Mouse (Mus musculus) intestine, embryonic 16.5 days (tissue): ENCODE data around the gene Clk3. TPM values are rescaled to one million over a fixed set of nuclear protein-coding genes. Genes with fewer than 3 reads are reported as not detected.
A peak's percentile ranks its signal among the peaks of the same experiment; 100 is the strongest.

Experiments used
- ATAC-seq: fragments of 200-750 bp; cut with Nextera tagmentation; 2 replicates; pipeline ENCODE4 v1.8.0; 2017; ENCODE audit warnings: moderate TSS enrichment, moderate library complexity
- H3K27ac ChIP-seq: fragments of 300-500 bp; sonication (generic); 2 replicates; pipeline ENCODE4 v1.5.1; 2014; ENCODE audit warnings: mild to moderate bottlenecking, low read length
- H3K27me3 ChIP-seq: fragments of 300-500 bp; sonication (generic); replicated peaks from 2 replicates; pipeline ENCODE4 v1.6.1; 2014; ENCODE audit warnings: low read length, control low read depth, mixed read lengths; ENCODE audit not compliant: control insufficient read depth, insufficient read depth
- H3K36me3 ChIP-seq: fragments of 300-500 bp; sonication (generic); 2 replicates; pipeline ENCODE4 v1.6.1; 2014; ENCODE audit warnings: low read length, control low read depth; ENCODE audit not compliant: control insufficient read depth, insufficient read depth
- H3K4me1 ChIP-seq: fragments of 300-500 bp; sonication (generic); 2 replicates; pipeline ENCODE4 v1.6.1; 2014; ENCODE audit warnings: low read length, control low read depth, mixed read lengths; ENCODE audit not compliant: control insufficient read depth, insufficient read depth
- H3K4me2 ChIP-seq: fragments of 300-500 bp; sonication (generic); 2 replicates; pipeline ENCODE4 v1.6.1; 2014; ENCODE audit warnings: low read depth, low read length, control low read depth
- H3K4me3 ChIP-seq: fragments of 300-500 bp; sonication (generic); 2 replicates; pipeline ENCODE4 v1.5.1; 2014; ENCODE audit warnings: mild to moderate bottlenecking, low read length
- H3K9ac ChIP-seq: fragments of 300-500 bp; sonication (generic); 2 replicates; pipeline ENCODE4 v1.6.1; 2014; ENCODE audit warnings: low read depth, low read length
- H3K9me3 ChIP-seq: fragments of 300-500 bp; sonication (generic); 2 replicates; pipeline ENCODE4 v1.6.1; 2016; ENCODE audit warnings: low read length, control low read depth; ENCODE audit not compliant: control insufficient read depth
- WGBS: fragments of 180-500 bp; shearing (Covaris S2); extraction: QIAGEN DNeasy Blood & Tissue Kit; methylation state at CpG from one replicate; pipeline ENCODE4 v1.1.7; 2014; 5-methylcytosine and 5-hydroxymethylcytosine counted together
- polyA plus RNA-seq: library from polyadenylated mRNA; unstranded; fragments of >200 nt; fragmentation: Nextera tagmentation; extraction: Ambion mirVana; gene quantifications from 2 replicates; pipeline ENCODE4 v1.2.1, GENCODE M21; 2015

Gene Clk3
- polyA plus RNA-seq, 1 experiment from 2014 or later = 63.1 TPM

DNA sequence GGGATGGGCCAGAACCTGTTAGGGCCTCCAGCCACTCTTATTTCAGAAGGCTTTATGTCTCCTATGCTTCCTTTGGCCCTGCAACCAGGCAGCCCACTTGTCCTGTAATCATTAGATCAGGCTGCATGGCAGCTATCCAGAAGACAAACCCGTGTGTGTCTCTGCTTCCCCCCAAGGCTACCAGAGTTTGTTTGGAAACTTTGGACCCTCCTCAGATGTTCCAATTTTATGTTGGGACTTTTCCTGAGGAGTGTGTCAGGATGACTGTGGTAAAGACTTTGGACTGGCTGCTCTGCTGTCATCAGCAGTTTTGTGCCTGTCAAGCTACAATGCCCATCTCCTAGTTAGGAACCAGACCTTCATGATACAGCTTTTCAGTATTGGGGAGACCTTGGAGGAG lies 16.8 kb downstream of the Clk3 start:
- WGBS = 40% methylated on average over 1 of the region's 1 CpGs
- H3K4me1 ChIP-seq = no peaks in the 10 kb centered on the region
- H3K27ac ChIP-seq = no peak overlapping the region
- H3K9ac ChIP-seq = no peak overlapping the region
- ATAC-seq = no peak
- no peak overlapping the region for H3K4me3 ChIP-seq
- no peaks in the 10 kb centered on the region for H3K9me3 ChIP-seq
- H3K4me2 ChIP-seq = no peak overlapping the region
- peaks cover 47% of the 10 kb centered on the region for H3K36me3 ChIP-seq
- no peaks in the 10 kb centered on the region for H3K27me3 ChIP-seq

DNA sequence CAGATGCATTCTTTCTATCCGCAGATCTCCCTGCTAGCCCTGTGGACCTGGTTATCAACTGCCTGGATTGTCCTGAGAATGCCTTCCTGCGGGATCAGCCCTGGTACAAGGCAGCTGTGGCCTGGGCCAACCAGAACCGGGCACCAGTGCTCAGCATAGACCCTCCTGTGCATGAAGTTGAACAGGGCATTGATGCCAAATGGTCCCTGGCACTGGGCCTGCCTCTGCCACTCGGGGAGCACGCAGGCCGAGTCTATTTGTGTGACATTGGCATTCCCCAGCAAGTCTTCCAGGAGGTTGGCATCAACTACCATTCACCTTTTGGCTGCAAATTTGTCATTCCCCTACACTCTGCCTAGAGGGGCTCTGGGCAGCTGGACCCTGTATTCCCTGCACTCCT lies 17.5 kb downstream of the Clk3 start:
- H3K27ac ChIP-seq = no peak overlapping the region
- H3K4me2 ChIP-seq = no peak overlapping the region
- H3K9me3 ChIP-seq = no peaks in the 10 kb centered on the region
- ATAC-seq = no peak
- H3K4me3 ChIP-seq = no peak overlapping the region
- H3K4me1 ChIP-seq = no peaks in the 10 kb centered on the region
- WGBS = 91% methylated on average over 6 of the region's 6 CpGs
- peaks cover 40% of the 10 kb centered on the region for H3K36me3 ChIP-seq
- H3K27me3 ChIP-seq = no peaks in the 10 kb centered on the region
- H3K9ac ChIP-seq = no peak overlapping the region

DNA sequence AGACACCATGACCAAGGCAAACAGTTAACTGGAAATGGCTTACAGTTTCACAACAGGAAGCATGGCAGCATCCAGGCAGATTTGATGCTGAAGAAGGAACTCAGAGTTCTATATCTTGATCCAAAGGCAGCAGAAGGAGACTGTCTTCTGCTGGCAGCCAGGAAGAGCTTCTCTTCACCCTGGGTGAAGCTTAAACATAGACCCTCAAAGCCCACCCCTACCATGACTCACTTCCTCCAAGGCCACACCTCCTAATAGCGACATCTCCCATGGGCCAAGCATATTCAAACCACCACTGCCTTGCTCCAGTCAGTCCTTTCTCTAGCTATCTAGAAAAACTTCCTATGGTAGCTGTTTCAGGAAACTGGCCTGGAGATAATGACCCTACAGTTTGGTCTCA lies 18.6 kb downstream of the Clk3 start:
- H3K9me3 ChIP-seq = no peaks in the 10 kb centered on the region
- peaks cover 35% of the 10 kb centered on the region for H3K36me3 ChIP-seq
- H3K4me1 ChIP-seq = no peaks in the 10 kb centered on the region
- H3K27me3 ChIP-seq = no peaks in the 10 kb centered on the region
- ATAC-seq = no peak
- no peak overlapping the region for H3K4me2 ChIP-seq
- H3K4me3 ChIP-seq = no peak overlapping the region
- H3K9ac ChIP-seq = no peak overlapping the region
- H3K27ac ChIP-seq = no peak overlapping the region
- 61% methylated on average over 1 of the region's 1 CpGs for WGBS

DNA sequence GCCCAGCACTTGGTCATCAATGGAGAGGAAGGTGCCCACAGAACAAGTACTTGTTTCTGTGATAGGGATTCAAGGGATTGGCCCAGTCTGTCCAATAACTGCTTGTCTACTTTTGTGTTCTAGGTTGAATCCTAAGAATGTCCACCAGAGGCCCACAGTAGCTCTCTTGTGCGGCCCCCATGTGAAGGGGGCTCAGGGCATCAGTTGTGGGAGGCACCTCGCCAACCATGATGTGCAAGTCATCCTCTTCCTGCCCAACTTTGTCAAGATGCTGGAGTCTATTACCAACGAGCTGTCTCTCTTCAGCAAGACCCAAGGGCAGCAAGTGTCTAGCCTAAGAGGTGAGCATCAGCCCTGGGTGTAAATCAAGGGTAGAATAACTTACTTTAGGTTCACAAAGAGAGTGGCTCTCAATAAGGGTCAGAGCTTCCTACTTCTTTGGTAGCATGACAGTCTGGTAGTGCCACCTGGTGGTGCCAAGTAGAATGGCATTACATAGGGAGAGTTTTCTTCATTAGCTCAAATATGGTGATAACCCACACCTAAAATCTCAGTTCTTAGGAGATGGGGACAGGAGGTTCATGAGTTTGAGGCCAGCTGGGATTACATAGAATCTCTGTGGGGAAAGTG lies 21.1 kb downstream of the Clk3 start:
- H3K9ac ChIP-seq = no peak overlapping the region
- WGBS = 70% methylated on average over 3 of the region's 3 CpGs
- no peak overlapping the region for H3K4me3 ChIP-seq
- no peak overlapping the region for H3K4me2 ChIP-seq
- H3K27ac ChIP-seq = no peak overlapping the region
- H3K27me3 ChIP-seq = no peaks in the 10 kb centered on the region
- H3K9me3 ChIP-seq = no peaks in the 10 kb centered on the region
- ATAC-seq = 0 out of 2 replicates have a peak, but pooled peaks have one; percentile 11
- no peaks in the 10 kb centered on the region for H3K4me1 ChIP-seq
- H3K36me3 ChIP-seq = peaks cover 25% of the 10 kb centered on the region

DNA sequence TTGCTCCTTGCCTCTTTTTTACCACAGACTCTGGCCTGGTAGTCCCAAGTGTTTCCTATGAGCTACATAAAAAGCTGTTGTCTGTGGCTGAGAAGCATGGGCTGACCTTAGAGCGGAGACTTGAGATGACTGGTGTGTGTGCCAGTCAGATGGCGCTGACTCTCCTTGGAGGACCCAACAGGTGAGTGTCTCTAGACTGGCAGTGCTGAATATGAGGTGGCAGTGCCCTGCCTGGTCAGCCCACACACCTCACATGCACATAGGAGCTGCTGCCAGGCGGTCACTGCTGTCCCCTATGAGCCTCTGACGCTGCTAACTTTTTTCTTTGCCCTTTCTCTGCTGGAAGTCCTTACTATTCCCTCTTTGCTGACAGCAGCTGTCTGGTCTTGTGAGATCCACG lies 25.8 kb downstream of the Clk3 start:
- Histone ChIP-seq H3K4me3 (no peak overlapping the region), H3K27ac (no peak overlapping the region), H3K4me1 (no peaks in the 10 kb centered on the region), H3K27me3 (no peaks in the 10 kb centered on the region), H3K4me2 (no peak overlapping the region), H3K36me3 (0 out of 2 replicates have a peak, but pooled peaks cover 3% of the 10 kb centered on the region), H3K9me3 (no peaks in the 10 kb centered on the region), H3K9ac (no peak overlapping the region)
- WGBS = 89% methylated on average over 5 of the region's 5 CpGs
- ATAC-seq = no peak

DNA sequence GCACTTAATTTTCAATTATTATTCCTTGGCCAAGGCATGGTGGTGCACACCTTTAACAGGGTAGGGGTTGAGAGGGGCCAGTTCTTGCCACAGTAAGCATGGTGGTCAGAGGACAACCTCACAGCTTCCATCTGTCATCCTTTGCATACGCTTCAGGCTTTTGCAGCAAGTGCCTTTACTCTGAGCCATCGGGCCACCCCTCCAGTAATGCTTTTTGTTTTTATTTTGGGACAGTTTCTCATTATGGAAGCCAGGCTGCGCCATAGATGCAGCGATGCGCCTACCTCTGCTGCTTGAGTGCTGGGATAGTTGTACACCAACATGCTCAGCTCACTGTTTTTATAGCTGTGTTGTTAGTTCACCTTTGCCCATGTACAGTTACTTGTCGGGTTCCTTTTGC lies 32.1 kb downstream of the Clk3 start:
- H3K27ac ChIP-seq = no peak overlapping the region
- WGBS = 94% methylated on average over 6 of the region's 6 CpGs
- no peak overlapping the region for H3K4me2 ChIP-seq
- H3K9me3 ChIP-seq = no peaks in the 10 kb centered on the region
- no peak overlapping the region for H3K9ac ChIP-seq
- no peak overlapping the region for H3K4me3 ChIP-seq
- no peak for ATAC-seq
- peaks cover 9% of the 10 kb centered on the region for H3K36me3 ChIP-seq
- no peaks in the 10 kb centered on the region for H3K27me3 ChIP-seq
- no peaks in the 10 kb centered on the region for H3K4me1 ChIP-seq

DNA sequence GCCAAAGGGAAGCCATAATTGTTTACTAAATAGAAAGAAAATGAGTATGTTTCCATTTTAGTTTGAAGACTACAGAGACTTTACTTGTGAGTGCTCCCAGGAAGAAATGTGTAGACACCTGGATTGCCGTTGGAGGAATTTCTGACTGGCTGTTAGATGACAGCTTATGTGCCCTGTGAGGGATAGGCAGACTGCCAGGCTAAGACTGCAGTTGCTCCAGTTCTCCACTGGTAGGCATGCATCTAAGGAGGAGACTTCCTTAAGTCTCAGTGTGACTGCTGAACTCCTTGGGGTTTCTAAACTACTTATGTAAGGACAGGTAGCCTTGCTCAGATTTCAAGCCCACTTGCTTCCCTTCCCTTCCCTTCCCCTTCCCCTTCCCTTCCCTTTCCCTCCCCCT lies 37.3 kb downstream of the Clk3 start:
- Histone ChIP-seq H3K4me1 (peaks cover 2% of the 10 kb centered on the region), H3K27ac (no peak overlapping the region), H3K4me2 (no peak overlapping the region), H3K9me3 (no peaks in the 10 kb centered on the region), H3K9ac (no peak overlapping the region), H3K27me3 (no peaks in the 10 kb centered on the region), H3K36me3 (peaks cover 11% of the 10 kb centered on the region), H3K4me3 (no peak overlapping the region)
- no peak for ATAC-seq
- WGBS = 93% methylated on average over 1 of the region's 1 CpGs

DNA sequence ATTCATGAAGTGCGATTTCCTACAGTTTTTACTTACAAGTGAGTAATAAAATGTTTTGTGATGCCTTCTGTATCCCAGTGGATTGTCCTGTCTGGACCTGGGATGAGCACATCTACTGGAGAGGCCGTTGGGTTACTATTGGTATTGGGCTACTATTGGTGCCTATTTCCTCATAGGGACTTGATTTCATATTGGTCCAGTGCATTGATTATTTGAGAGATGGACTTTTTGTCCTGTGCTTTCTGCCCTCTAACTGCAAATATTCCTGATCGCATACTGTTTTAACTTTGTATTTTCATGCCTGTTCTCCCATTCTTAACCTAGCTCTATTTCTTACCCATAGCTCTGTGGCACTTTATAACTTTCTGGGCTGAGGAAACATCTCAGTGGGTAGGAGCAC lies 41.0 kb downstream of the Clk3 start:
- Histone ChIP-seq H3K9ac (no peak overlapping the region), H3K4me2 (no peak overlapping the region), H3K36me3 (peaks cover 17% of the 10 kb centered on the region), H3K27ac (no peak overlapping the region), H3K4me3 (no peak overlapping the region), H3K27me3 (no peaks in the 10 kb centered on the region), H3K4me1 (peaks cover 8% of the 10 kb centered on the region), H3K9me3 (no peaks in the 10 kb centered on the region)
- WGBS = 98% methylated on average over 3 of the region's 3 CpGs
- no peak for ATAC-seq

DNA sequence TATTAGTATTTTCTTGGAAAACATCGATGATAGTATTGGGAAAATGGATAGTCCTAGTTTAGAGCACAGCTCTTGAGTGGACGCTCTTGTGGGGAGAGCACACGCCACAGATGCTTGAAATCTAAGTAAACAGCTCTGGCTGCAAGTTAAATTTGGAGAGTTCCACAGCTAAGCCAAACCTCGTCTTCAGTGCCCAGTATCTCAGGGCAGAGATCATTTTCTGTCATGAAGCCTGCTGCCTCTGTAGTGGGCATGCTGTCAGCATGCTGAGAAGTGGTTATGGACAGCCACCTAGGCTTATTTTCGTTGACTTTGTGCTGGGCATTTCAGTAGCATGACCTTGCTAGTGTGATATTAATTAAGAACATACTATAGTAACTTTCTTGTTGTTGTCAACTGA lies 41.9 kb downstream of the Clk3 start:
- no peak for ATAC-seq
- Histone ChIP-seq H3K27ac (no peak overlapping the region), H3K9ac (no peak overlapping the region), H3K9me3 (no peaks in the 10 kb centered on the region), H3K36me3 (peaks cover 12% of the 10 kb centered on the region; the same call in 1 of the 2 replicates), H3K27me3 (no peaks in the 10 kb centered on the region), H3K4me3 (no peak overlapping the region), H3K4me2 (no peak overlapping the region), H3K4me1 (peaks cover 8% of the 10 kb centered on the region)
- 71% methylated on average over 5 of the region's 5 CpGs for WGBS

DNA sequence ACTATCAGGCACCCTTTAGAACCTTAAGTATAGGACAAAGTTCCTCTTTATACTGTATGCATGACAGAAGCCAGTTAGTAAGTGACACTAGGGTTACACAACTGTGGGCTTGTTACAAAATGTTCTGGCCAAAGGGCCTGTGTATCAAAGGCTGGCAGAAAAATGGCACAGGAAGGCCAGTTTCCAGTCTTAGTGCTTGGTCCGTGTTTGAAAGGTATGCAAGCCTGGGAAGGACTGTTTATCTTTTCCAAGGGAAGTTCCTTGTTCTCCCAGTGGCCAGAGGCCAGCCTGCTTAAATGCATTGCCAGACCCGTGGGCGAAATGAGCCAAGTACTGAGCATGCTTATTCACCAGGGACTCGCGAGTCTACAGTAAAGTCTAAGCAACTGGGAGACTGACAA lies 42.3 kb downstream of the Clk3 start:
- peak; percentile 46; the same call in 1 of the 2 replicates for ATAC-seq
- WGBS = 45% methylated on average over 5 of the region's 5 CpGs
- H3K27ac ChIP-seq = peak overlapping the region; percentile 46; the same call in 1 of the 2 replicates
- H3K9me3 ChIP-seq = no peaks in the 10 kb centered on the region
- no peak overlapping the region for H3K4me2 ChIP-seq
- H3K27me3 ChIP-seq = no peaks in the 10 kb centered on the region
- H3K36me3 ChIP-seq = peaks cover 13% of the 10 kb centered on the region; the same call in 1 of the 2 replicates
- peaks cover 8% of the 10 kb centered on the region for H3K4me1 ChIP-seq
- no peak overlapping the region for H3K4me3 ChIP-seq
- H3K9ac ChIP-seq = no peak overlapping the region
